In genomic region chr10:111144371-111144959, GRCm38 (mm10) we compare ENCODE assay signal across 8 mouse cellular contexts.
"Had no signal": no experiment of that assay in that cellular context is flagged by ENCODE, and none has a peak within 500 bp of the region (broad histone marks: within the 10 kb centered on the region; RNA-seq: fewer than 3 reads in every experiment).

No protein-coding gene starts in this region.

- DNase-seq: kidney, postnatal 36 days; layer of hippocampus, adult 9-11 months; layer of hippocampus, postnatal 36 days; liver, embryonic 13.5 days; lung, adult 18-20 months; lung, postnatal 36 days; midbrain, embryonic 14.5 days; thymus, postnatal 4 days had no signal
